Mouse (Mus musculus) neural tube, embryonic 14.5 days (tissue): Measurements from ENCODE around the gene Atp8b4. TPM values are rescaled to one million over a fixed set of nuclear protein-coding genes. Genes with fewer than 3 reads are reported as not detected.

ENCODE experiments used
- ATAC-seq: fragments of 200-750 bp; cut with Nextera tagmentation; 2 replicates; pipeline ENCODE4 v1.8.0; 2017; ENCODE audit warnings: low read depth, mild to moderate bottlenecking, moderate TSS enrichment, moderate library complexity
- H3K27ac ChIP-seq: fragments of 300-500 bp; sonication (generic); 2 replicates; pipeline ENCODE4 v1.5.1; 2014; ENCODE audit warnings: low read depth, mild to moderate bottlenecking, control low read depth, low read length, moderate library complexity, mixed read lengths
- H3K27me3 ChIP-seq: fragments of 300-500 bp; sonication (generic); 2 replicates; pipeline ENCODE4 v1.6.1; 2014; ENCODE audit warnings: low read length; ENCODE audit not compliant: control insufficient read depth, insufficient read depth
- H3K36me3 ChIP-seq: fragments of 300-500 bp; sonication (generic); 2 replicates; pipeline ENCODE4 v1.6.1; 2014; ENCODE audit warnings: low read length, mixed read lengths; ENCODE audit not compliant: control insufficient read depth, insufficient read depth
- H3K4me1 ChIP-seq: fragments of 300-500 bp; sonication (generic); 2 replicates; pipeline ENCODE4 v1.6.1; 2014; ENCODE audit warnings: low read length; ENCODE audit not compliant: control insufficient read depth, insufficient read depth
- H3K4me2 ChIP-seq: fragments of 300-500 bp; sonication (generic); 2 replicates; pipeline ENCODE4 v1.6.1; 2014; ENCODE audit warnings: mild to moderate bottlenecking, low read depth, low read length, control low read depth
- H3K4me3 ChIP-seq: fragments of 300-500 bp; sonication (generic); 2 replicates; pipeline ENCODE4 v1.5.1; 2014; ENCODE audit warnings: low read depth, low read length, control low read depth, mixed read lengths
- H3K9ac ChIP-seq: fragments of 300-500 bp; sonication (generic); replicated peaks from 2 replicates; pipeline ENCODE4 v1.6.1; 2014; ENCODE audit warnings: low read depth, mild to moderate bottlenecking, control low read depth, low read length, mixed read lengths
- H3K9me3 ChIP-seq: fragments of 300-500 bp; sonication (generic); 2 replicates; pipeline ENCODE4 v1.6.1; 2016; ENCODE audit warnings: low read length; ENCODE audit not compliant: control insufficient read depth
- WGBS: fragments of 180-500 bp; shearing (Covaris S2); extraction: QIAGEN DNeasy Blood & Tissue Kit; methylation state at CpG from one replicate; pipeline ENCODE4 v1.1.7; 2014; 5-methylcytosine and 5-hydroxymethylcytosine counted together
- polyA plus RNA-seq: library from polyadenylated mRNA; unstranded; fragments of >200 nt; fragmentation: Nextera tagmentation; extraction: Ambion mirVana; gene quantifications from 2 replicates; pipeline ENCODE4 v1.2.1, GENCODE M21; 2014

The Atp8b4 gene
- polyA plus RNA-seq, 1 experiment from 2014 or later, result 0.03 TPM

- Histone ChIP-seq H3K36me3 (no peaks in the 10 kb centered on the region), H3K9ac (no peak overlapping the region), H3K9me3 (no peaks in the 10 kb centered on the region), H3K4me2 (no peak overlapping the region), H3K27ac (no peak overlapping the region), H3K4me1 (no peaks in the 10 kb centered on the region), H3K27me3 (no peaks in the 10 kb centered on the region), H3K4me3 (no peak overlapping the region)
- no peak for ATAC-seq
- WGBS, result 76% methylated on average over 2 of the region's 2 CpGs
These were observed 102.3 kb downstream of the Atp8b4 start for GRCm38 (mm10) chr2:126398216-126398615.

- Histone ChIP-seq H3K27ac (no peak overlapping the region), H3K27me3 (no peaks in the 10 kb centered on the region), H3K4me3 (no peak overlapping the region), H3K4me1 (no peaks in the 10 kb centered on the region), H3K9me3 (no peaks in the 10 kb centered on the region), H3K9ac (no peak overlapping the region), H3K36me3 (no peaks in the 10 kb centered on the region), H3K4me2 (no peak overlapping the region)
- 87% methylated on average over 8 of the region's 8 CpGs for WGBS
- ATAC-seq, result no peak
These were observed 103.0 kb downstream of the Atp8b4 start for GRCm38 (mm10) chr2:126397513-126397912.

- no peak overlapping the region for H3K27ac ChIP-seq
- H3K9ac ChIP-seq, result no peak overlapping the region
- no peaks in the 10 kb centered on the region for H3K9me3 ChIP-seq
- no peak overlapping the region for H3K4me2 ChIP-seq
- no peaks in the 10 kb centered on the region for H3K36me3 ChIP-seq
- WGBS, result 86% methylated on average over 2 of the region's 2 CpGs
- H3K4me3 ChIP-seq, result no peak overlapping the region
- no peak for ATAC-seq
- H3K4me1 ChIP-seq, result no peaks in the 10 kb centered on the region
- H3K27me3 ChIP-seq, result no peaks in the 10 kb centered on the region
These were observed 105.5 kb downstream of the Atp8b4 start for GRCm38 (mm10) chr2:126394924-126395323.

GRCm38 (mm10) chr2:126387458-126388037 is 112.9 kb downstream of the Atp8b4 start:
- Histone ChIP-seq H3K4me3 (no peak overlapping the region), H3K4me1 (no peaks in the 10 kb centered on the region), H3K9me3 (no peaks in the 10 kb centered on the region), H3K9ac (no peak overlapping the region), H3K27ac (no peak overlapping the region), H3K36me3 (no peaks in the 10 kb centered on the region), H3K27me3 (no peaks in the 10 kb centered on the region), H3K4me2 (no peak overlapping the region)
- 76% methylated on average over 8 of the region's 8 CpGs for WGBS
- no peak for ATAC-seq

GRCm38 (mm10) chr2:126386056-126386455 is 114.4 kb downstream of the Atp8b4 start:
- Histone ChIP-seq H3K36me3 (no peaks in the 10 kb centered on the region), H3K4me2 (no peak overlapping the region), H3K4me3 (no peak overlapping the region), H3K9ac (no peak overlapping the region), H3K4me1 (no peaks in the 10 kb centered on the region), H3K9me3 (no peaks in the 10 kb centered on the region), H3K27me3 (no peaks in the 10 kb centered on the region), H3K27ac (no peak overlapping the region)
- no peak for ATAC-seq

- Histone ChIP-seq H3K36me3 (no peaks in the 10 kb centered on the region), H3K9me3 (no peaks in the 10 kb centered on the region), H3K4me2 (no peak overlapping the region), H3K27me3 (no peaks in the 10 kb centered on the region), H3K9ac (no peak overlapping the region), H3K27ac (no peak overlapping the region), H3K4me1 (no peaks in the 10 kb centered on the region), H3K4me3 (no peak overlapping the region)
- ATAC-seq, result peak; percentile 46; the same call in 1 of the 2 replicates
- WGBS, result 77% methylated on average over 5 of the region's 5 CpGs
These were observed 120.2 kb downstream of the Atp8b4 start for GRCm38 (mm10) chr2:126380300-126380699.

GRCm38 (mm10) chr2:126371634-126372033 is 128.8 kb downstream of the Atp8b4 start:
- no peak overlapping the region for H3K4me2 ChIP-seq

GRCm38 (mm10) chr2:126369815-126370214 is 130.7 kb downstream of the Atp8b4 start:
- Histone ChIP-seq H3K9me3 (no peaks in the 10 kb centered on the region), H3K4me2 (no peak overlapping the region), H3K9ac (no peak overlapping the region), H3K36me3 (no peaks in the 10 kb centered on the region), H3K27ac (no peak overlapping the region), H3K27me3 (no peaks in the 10 kb centered on the region), H3K4me3 (no peak overlapping the region), H3K4me1 (no peaks in the 10 kb centered on the region)
- 68% methylated on average over 4 of the region's 4 CpGs for whole genome bisulfite sequencing
- ATAC-seq, result no peak

More at GRCm38 (mm10) chr2:126371634-126372033, 128.8 kb downstream of the Atp8b4 start:
- H3K9me3 ChIP-seq, result no peaks in the 10 kb centered on the region
- no peak overlapping the region for H3K27ac ChIP-seq
- H3K9ac ChIP-seq, result no peak overlapping the region
- no peaks in the 10 kb centered on the region for H3K36me3 ChIP-seq
- ATAC-seq, result no peak
- no peaks in the 10 kb centered on the region for H3K27me3 ChIP-seq
- no peaks in the 10 kb centered on the region for H3K4me1 ChIP-seq
- 93% methylated on average over 8 of the region's 8 CpGs for WGBS
- no peak overlapping the region for H3K4me3 ChIP-seq

- WGBS, result 90% methylated on average over 14 of the region's 14 CpGs
- ATAC-seq, result peak; percentile 51; the same call in 1 of the 2 replicates
- H3K27ac ChIP-seq, result no peak overlapping the region
- H3K4me2 ChIP-seq, result no peak overlapping the region
- no peaks in the 10 kb centered on the region for H3K4me1 ChIP-seq
- H3K9me3 ChIP-seq, result no peaks in the 10 kb centered on the region
- H3K4me3 ChIP-seq, result no peak overlapping the region
- H3K36me3 ChIP-seq, result no peaks in the 10 kb centered on the region
- H3K27me3 ChIP-seq, result no peaks in the 10 kb centered on the region
- H3K9ac ChIP-seq, result no peak overlapping the region
These were observed 136.4 kb downstream of the Atp8b4 start for GRCm38 (mm10) chr2:126363745-126364725.
